Mouse (Mus musculus) lung, postnatal 10 days (tissue): ENCODE measurements at regions not wholly inside any gene's neighbourhood (a gene's known extent, or its start where the extent isn't known, plus 50 kb on each side); places are given as distances from the start of the nearest gene placed in this dataset.

ENCODE experiments used
- DNase-seq: peaks from one replicate; pipeline ENCODE4 v3.0.0; 2021

DNA sequence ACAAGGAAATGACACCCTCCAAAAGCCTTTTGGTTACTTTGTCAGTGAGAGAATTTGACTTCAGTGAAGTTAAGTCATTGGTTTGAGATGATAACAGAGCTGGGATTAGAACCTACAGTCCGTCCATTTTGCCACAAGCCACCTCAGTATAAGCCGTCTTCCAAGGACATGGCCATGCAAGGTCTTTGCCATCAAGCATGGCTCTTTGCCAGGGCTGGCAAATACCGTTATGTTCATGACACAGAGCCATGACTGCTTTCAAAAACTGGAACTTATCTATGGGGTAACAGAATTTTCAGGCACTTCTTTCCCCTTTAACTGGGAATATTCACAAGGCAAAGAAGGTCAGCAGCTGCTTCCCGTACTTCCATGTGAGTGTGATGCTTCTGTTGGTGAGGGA, 441.9 kb upstream of the Fam19a5 start:
- no peak for DNase-seq

DNA sequence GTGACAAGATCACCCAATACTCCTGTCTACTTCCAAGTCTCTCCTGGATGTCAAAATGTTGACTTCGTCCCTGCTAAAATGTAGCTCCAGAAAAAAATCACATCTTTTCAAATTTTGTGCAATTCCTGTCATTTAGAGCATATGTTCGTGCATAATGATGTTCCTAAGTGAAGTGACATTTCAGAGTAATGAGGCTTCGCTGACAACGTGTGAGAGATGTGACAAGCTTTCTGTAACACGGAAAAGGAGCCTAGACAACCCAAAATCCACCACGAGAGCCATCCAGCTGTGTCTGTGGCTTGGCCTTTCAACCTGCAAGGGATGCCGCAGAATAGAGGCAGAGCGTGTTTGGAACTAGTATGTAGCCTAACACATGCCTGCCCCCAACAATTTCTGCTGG, 438.1 kb upstream of the Fam19a5 start:
- no peak for DNase-seq

DNA sequence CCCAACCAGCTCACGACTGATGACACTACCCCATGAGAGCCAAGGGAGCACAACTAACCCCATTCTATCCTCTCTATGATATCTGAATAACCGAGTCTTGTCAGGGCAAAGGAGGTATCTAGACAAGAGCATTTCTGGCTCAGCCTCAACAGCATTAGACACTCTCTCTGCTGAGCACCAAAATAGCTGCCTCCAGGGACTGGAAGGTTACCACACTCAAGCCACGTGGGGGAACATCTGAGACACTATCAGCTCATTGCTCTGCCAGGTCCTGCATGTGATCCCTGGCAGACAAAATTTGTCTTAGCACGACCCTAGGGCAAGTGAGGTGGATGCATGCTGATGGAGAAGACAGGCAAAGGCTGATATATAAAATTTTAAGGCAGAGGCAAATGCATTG, 436.4 kb upstream of the Fam19a5 start:
- DNase-seq = no peak

DNA sequence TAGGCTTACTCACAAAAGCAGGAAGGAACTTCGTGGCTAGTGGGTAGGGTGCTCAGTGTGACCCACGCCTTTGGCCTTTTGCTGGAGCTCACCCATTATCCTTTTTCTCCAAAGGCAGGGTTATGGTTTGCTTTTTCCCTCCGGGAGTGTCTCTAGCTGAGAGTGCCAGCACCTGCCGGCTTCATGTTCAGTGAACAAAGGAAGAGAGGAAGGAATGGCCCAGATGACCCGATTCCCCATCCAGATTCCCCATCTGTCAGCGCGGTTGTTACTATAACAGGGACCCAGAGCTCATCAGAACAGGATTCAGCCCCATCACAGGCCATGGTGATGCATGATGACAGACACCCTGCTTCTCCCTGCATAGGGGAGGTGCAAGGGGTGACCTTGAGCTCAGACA, 435.7 kb upstream of the Fam19a5 start:
- no peak for DNase-seq

DNA sequence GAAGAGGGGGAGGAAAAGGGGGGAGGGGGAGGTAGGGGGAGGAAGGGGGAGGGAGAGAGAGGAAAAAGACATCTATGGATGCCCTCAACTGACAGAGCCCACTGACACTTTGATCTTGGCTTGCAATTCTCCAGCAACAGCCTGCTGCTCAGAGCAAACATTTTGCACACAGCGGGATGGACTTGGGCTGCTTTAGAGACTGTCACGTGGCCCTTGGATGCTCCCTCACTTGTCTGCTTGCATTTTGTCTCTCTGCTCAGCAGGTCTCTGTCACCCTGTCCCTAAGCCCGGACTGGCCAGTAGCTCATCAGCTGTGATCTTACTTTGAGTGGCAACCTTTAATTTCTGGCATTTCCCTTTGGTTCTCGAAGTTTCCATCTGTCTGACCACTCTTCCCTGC, 421.4 kb upstream of the Fam19a5 start:
- no peak for DNase-seq

DNA sequence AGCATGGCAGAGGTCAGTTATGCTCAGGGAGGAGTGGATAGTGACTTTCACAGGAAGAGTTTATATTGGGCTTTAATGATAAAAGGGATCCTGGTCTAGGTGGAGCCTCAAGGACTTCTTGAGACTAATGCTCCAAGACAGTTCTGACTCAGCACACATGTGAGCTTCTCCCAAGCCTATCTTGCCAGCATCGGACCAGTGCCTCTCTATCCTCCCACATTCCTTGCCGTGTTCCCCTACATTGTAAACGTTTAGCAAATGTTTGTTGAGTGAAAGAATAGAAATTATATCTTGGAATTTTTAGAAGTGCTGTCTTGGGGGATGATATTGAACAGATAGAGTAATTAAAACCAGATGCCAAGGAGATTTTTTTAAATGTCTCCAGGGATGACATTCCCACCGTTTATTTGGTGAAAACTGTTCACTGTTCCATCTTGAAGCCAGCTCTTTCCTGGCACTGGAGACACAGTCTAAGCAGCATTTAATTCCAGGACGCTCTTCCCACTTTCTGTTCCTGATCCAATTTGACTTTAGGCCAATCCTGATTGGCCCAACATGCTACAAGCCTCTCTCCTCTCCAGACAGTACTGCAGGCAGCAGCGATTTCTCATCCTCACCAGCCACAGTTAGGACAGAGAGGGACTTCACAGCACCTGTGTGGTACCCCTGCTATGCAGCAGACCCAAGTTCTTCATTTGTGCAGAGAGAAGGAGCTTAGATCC, 418.5 kb upstream of the Fam19a5 start:
- no peak for DNase-seq

DNA sequence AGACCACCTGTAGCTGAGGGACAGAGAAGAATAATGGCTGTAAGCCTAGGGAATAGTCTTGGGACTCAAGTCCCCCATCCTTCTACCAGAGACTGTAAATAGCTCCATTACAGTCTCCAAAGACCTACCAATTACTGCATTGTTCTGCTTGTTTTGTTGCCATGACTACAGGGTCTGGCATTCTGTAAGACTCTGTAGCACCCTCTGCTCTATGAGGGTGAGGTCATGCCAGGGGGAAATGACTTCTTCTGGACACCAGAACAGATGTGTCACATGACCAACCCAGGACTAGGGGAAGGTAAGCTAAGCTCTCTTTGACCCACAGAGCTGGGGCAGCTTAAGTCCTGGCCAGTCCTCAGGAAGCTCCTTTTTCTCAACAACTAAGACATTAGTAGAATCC, 405.2 kb upstream of the Fam19a5 start:
- DNase-seq = no peak

DNA sequence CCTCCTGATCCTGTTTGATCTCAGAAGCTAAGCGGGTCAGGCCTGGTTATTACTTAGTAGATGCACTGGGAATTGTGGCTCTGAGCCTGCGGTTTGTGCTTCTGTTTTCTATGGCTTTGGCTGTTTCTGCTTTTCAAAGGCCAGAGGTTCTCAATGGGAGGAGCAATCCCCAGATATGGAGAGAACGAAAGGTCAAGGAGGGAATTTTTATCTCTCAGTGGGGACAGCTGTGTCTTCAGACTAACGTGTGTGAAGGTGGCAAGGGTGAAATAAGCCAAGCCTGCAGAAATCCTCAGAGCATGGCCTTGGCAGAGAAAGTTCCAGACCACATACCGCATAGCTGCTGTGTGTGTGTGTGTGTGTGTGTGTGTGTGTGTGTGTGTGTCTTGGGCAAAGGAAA, 375.0 kb upstream of the Fam19a5 start:
- no peak for DNase-seq

DNA sequence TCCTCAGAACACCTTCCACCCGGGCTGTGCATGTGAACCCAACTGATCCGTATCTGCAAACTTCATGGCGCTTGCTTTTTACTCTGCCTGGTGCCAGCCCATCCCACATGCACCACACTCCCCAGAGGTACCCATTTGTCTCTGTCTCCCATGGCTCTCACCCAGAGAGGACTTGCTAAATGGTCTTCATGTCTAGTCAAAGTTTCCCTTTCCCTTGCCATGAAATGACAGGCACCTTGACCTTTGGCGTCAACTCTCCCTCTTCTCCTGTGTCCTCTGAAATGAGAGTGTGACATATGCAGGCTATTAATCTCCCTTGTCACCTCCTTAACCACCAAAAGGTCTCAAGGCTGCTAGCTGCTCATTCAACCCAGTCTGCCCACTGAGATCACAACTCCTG, 373.2 kb upstream of the Fam19a5 start:
- no peak for DNase-seq

DNA sequence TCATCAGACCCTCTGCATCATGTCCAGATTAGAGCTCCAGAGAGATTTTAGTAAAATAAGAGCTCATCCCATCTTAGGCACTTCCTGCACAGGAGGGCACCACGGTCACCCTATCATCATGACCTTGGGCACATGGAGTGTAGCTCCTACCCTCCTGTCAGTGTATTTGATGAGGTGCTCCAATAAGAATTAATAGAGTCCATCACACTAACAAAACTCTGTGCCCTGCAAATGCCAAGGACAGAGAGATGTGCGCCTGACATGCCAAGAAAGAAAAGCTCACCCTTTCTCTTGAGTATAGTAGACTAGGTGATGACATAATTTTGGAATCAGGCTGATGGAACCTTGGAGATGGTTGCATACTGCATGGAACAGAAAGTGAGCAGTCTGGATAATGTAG, 371.0 kb upstream of the Fam19a5 start:
- no peak for DNase-seq

DNA sequence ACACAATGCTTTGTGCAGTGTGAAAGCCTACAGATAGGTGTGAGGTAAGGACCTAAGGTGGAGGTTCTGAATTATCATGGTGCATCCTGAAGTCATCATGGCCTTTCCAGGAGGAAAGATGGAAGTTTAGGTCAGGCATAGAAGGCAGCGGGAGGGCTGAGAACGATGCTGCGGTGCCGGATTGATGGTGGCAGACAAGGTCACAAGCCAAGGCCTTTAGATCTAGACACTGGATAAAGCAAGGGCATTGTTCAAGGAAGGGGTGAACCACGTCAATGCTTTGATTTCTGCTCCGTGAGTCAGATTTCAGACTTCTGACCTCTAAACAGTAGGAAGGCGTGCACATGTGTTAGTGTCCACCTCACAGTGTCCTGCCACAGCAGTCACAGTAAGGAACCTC, 365.5 kb upstream of the Fam19a5 start:
- DNase-seq = no peak

DNA sequence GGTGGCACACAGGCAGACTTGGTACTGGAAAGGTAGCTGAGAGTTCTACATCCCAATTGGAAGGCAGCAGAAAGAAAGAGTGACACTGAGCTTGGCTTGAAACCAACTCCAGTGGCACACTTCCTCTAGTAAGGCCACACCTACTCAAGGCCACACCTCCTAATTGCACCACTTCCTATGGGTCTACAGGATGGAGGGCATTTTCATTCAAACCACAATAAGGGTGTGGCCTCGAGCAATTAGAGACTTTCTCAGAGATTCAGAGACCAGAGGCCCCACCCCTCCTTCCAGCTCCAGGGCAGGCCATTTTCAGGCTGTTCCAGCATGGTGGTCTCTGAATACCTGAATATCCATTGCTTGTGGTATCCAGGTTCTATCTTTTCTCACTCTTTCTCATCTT, 363.3 kb upstream of the Fam19a5 start:
- DNase-seq = no peak

DNA sequence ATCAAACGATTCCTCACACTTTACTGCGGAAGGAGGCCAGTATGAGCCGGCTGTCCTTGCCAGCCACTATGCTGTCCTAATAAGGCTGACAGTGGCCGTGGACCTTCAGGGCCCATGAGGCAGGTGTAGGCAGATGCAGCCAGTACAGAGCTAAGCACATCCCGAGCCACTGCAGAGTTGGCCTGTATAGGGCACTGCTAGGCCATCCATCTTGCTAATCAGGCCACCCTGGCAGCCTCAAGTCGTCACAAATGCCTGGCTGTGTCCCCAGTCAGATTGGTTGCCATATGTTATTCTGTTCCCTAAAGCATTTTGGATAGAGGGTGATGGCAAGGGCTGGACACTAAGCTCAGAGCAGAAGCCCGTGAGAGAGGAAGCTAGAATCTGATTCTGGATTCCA, 359.9 kb upstream of the Fam19a5 start:
- no peak for DNase-seq

DNA sequence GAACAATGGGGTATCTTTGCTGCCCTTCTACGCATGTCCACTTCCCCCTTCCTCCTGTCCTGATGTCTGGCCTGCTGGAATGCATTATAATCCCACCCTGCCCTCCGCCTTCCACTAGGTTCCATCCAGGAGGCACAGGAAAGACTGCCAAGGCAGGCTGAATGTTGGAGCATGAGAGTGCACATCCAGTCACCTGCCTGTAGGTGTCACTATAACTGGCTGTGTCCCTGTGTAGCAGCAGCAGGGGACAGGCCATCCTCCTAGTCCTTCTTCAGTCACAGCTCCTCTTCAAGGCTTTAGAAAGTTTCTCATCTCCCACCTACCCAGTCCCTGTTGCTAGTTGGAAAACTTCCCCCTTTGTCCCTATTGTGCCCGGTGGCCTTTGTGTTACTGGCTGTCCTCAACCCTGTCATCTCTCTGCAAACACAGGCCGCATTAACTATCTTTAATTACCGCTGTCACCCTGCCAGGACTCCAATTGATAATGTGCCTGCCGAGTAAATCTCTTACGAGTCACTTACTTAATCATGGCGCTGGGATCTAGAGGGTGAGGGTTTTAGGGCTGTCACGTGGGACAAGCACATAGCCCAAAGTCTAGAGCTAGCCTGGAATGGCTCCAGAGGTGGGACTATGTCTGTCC, 355.2 kb upstream of the Fam19a5 start:
- DNase-seq = no peak

DNA sequence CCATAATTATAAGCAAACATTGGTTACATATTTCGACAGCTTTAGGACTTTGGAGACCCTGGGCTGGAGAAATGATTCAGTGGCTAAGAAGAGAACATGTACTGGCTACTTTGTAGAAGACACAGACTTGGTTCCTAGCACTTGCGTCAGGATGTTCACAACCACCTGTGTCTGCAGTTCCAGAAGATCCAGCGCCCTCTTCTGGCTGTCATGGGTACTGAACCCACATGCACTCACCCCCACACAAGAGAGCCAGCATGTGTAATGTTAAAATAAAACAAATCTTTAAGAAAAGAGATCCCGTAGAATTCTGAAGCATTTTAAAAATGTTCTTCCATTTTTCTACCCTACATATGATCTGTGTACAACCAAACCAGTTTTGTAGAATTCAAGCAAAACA, 352.2 kb upstream of the Fam19a5 start:
- no peak for DNase-seq

DNA sequence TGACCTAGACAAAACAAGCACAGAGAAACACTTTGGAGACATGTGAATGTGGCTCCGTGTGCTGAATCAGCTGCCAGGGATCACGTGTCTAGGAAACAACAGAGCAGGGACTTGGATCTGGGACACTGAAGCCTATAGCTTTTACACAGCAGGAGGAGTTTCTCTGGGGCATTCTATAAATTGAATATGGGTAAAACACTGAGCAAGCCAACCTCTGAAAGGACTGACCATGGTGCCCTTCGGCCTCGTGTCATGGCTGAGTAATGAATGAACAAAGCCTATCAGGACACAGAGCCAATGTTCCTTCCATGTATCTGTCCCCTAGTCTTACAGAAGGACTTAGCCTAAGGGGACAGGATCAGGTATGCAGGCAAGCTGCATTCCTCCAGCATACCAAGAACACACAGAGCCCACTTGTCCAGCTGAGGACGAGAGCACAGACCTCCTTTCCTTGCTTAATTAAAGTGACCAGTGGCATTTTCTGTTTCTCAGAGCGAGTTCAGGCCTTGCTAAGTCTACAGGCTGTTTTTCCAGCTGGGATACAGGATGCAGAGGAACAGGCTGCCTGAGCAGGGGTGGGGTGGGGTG, 347.7 kb upstream of the Fam19a5 start:
- DNase-seq = no peak

DNA sequence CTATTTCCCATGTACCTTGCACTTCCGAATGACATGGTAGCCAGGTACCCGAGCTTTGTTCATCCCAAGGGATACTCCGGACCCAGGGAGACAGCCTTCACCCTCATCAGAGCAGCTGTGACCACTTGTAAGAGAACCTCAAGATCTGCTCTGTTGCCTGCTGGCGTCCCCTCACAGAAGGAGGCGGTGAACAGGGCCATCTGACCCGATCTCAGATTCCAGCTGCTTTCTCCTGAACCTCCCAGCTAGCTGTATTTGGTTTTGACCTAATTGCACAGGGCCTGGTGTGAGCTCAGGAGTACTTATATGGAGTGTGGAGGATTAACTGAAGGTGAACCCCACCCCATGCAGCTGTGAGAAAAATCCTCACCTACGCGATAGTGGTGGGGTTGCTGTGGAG, 344.5 kb upstream of the Fam19a5 start:
- no peak for DNase-seq

DNA sequence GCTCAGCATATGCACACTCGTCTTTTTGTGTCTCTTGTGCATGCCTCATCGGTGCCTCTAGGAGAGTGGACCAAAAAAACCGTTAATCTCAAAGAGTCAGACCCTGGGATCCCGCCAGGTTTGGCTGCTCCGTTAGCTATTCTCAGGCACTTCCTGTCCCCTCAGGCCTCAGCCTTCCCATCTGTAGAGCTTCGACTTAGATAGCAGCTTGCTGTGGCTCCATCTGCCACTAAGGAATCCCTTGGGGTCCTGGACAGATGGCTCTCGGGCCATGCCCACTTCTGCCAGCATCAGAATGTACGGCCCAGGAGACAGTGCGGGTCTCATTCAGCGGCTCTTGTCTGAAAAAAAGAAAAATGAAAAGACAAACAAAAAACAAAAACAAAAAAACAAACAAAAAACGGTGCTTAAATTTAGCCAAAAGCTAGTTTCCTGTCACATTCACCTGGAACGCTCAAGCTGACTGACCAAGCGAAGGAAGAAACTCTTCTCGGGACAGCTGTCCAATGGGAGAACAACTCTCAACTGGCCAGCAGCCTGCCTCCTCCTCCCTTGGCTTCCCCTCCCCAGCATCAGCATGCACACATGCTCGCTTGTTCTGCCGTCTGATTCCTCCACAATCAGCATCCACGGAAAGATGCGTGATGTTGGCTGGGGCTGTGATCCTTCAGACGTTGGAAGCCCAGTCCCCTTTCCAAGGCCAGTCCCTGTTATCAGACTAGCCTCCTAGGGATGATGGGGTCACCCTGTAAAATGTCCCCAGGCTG, 343.6 kb upstream of the Fam19a5 start:
- DNase-seq = no peak

DNA sequence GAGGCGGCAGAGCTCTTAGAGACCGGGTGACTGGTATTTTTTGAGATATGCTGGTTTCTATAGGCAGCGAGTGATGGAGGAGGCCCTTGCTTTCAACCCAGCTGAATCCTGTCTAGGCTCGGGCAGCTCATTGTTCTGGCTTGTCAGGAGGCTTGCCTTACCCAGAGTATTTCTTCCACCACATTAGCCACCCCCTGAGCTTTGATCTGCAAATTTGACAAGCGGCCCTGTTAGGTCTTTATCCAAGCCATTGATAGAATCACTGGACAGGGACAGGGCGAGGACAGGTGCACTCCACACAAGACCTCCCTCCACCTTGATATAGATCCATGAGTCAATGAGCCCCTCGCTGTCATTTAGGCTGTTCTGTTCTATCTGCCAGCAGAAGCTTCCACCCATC, 343.0 kb upstream of the Fam19a5 start:
- no peak for DNase-seq

DNA sequence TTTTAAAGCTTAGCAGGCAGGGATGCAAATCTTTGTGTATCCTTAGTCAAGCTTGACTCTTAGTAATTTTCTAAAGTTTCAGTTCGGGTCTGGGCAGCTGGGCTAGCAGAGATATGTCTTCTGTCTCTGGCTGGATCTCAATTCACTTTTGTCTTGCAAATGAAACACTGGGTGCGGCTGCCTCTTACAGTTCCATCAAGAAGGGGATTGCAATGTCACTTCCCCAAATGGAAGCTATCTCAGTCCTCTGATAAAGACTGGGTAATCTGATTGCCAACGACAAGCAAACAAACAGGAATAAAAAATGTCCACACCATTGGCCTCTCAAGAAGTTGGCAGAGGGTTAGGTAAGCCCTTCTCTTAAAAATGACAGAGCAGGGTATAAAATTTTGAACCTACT, 314.1 kb upstream of the Fam19a5 start:
- no peak for DNase-seq

DNA sequence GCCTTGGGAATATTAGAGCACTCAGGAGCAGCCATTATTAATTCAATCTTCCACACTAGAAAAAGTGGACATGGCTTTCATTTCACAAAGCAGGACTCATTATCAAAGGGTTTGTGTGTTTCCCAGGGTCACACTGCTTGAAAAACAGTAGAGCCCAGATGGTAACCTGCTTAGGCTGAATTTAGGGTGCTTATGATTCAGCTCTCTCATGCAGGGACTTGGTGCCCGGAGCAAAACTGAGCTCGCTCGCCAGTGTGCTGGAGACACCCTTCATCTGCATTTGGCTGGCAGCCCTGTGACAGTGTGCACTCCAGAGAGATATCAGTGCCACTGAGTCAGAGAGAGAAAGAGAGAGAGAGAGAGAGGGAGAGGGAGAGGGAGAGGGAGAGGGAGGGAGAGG, 308.0 kb upstream of the Fam19a5 start:
- no peak for DNase-seq

DNA sequence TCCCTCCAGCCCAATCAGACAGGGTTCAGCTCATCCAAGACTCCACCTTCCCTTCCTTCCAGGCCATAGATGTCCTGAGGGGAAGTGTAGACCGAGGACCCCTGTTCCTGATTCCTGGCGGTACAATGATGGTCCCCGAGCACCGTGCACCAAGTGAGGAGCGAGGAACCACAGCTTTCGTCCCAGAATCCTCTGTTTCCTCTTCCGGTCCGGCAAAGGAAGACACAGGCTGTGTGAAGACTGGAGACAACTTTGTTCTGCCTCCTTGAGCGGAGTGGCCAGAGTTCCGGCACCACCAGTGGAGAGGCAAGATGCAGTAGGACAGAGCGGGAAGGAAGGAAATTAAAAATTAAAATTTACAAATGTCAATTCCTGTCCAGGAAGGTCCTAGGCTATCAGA, 305.0 kb upstream of the Fam19a5 start:
- no peak for DNase-seq

DNA sequence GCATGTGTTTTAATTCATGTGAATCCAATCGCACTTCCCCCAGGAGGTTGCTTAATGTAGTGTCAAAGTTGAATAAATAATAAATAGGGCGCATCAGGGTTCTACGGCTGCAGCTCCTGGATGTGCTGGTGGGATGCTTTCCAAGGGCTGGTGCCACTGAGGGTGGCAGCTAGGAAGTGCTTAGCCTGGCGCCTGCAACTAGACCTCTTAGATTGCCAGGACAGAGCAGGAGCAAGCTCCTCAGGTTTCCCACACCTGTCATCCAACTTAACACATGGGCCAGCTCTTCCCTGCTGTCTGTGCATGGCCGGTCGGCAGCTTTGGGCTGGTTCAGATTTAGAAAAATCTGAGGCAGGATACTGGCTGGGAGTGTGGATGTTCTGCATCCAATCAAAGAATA, 282.6 kb upstream of the Fam19a5 start:
- DNase-seq = no peak

DNA sequence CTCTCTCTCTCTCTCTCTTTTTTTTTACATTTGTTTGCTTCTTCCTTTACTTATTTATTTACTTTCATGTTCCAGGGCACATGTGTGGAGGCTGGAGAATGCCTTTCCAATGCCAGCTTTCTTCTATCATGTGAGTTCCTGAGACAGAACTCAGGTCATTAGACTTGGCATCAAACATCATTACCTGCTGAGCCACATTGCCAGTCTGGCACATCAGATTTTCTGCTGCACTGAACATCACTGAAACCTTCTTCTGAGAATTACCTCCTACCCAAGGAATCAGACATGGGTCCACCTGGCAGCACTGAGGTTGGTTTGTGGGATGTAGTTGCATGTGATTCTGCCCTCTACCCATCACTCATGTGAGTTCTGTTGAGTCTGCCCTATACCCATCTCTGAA, 279.2 kb upstream of the Fam19a5 start:
- DNase-seq = no peak
